Mouse (Mus musculus) ES-Bruce4 (cell line): Measurements from ENCODE around the gene Dao. TPM values are rescaled to one million over a fixed set of nuclear protein-coding genes. Genes with fewer than 3 reads are reported as not detected.

Experiments
- H3K27ac ChIP-seq: 2 replicates; pipeline ENCODE4 v1.5.1; 2012; ENCODE audit warnings: low read length, inconsistent platforms; ENCODE audit not compliant: insufficient read depth
- H3K27me3 ChIP-seq: 2 replicates; pipeline ENCODE4 v1.6.1; 2012; ENCODE audit warnings: mild to moderate bottlenecking, low read length, inconsistent platforms; ENCODE audit not compliant: control insufficient read depth, poor library complexity, insufficient read depth, severe bottlenecking
- H3K36me3 ChIP-seq: 2 replicates; pipeline ENCODE4 v1.6.1; 2012; ENCODE audit warnings: inconsistent platforms, mild to moderate bottlenecking, low read length, moderate library complexity; ENCODE audit not compliant: control insufficient read depth, poor library complexity, insufficient read depth, severe bottlenecking
- H3K4me1 ChIP-seq: one replicate; pipeline ENCODE4 v1.8.1; 2011; ENCODE audit warnings: low read length; ENCODE audit not compliant: control insufficient read depth, insufficient read depth
- H3K4me3 ChIP-seq: 2 replicates; pipeline ENCODE4 v1.5.1; 2011; ENCODE audit warnings: low read depth, mild to moderate bottlenecking, low read length
- H3K9ac ChIP-seq: 2 replicates; pipeline ENCODE4 v1.6.1; 2012; ENCODE audit warnings: low read depth, mild to moderate bottlenecking, inconsistent platforms; ENCODE audit not compliant: poor library complexity, severe bottlenecking
- H3K9me3 ChIP-seq: replicated peaks from 2 replicates; pipeline ENCODE4 v1.6.1; 2012; ENCODE audit warnings: mild to moderate bottlenecking, low read length, inconsistent platforms; ENCODE audit not compliant: control insufficient read depth, poor library complexity, insufficient read depth, severe bottlenecking
- CTCF ChIP-seq: IDR thresholded peaks from one replicate; pipeline ENCODE4 v1.8.1; 2011; ENCODE audit warnings: low read depth, low read length
- EP300 ChIP-seq: IDR thresholded peaks from 2 replicates; pipeline ENCODE4 v1.6.1; 2011; ENCODE audit warnings: low read depth, low read length; ENCODE audit not compliant: insufficient read depth
- POLR2A ChIP-seq: IDR thresholded peaks from one replicate; pipeline ENCODE4 v1.8.1; 2011; ENCODE audit warnings: low read length; ENCODE audit not compliant: insufficient read depth
- polyA plus RNA-seq: library from polyadenylated mRNA; stranded (reverse); fragments of >200 nt; gene quantifications from 2 replicates; pipeline ENCODE4 v1.2.4, GENCODE M21; 2011; ENCODE audit warnings: low read depth; ENCODE audit not compliant: missing spikeins, insufficient read depth, insufficient read length

Dao gene
- polyA plus RNA-seq, 1 experiment, result not detected

DNA sequence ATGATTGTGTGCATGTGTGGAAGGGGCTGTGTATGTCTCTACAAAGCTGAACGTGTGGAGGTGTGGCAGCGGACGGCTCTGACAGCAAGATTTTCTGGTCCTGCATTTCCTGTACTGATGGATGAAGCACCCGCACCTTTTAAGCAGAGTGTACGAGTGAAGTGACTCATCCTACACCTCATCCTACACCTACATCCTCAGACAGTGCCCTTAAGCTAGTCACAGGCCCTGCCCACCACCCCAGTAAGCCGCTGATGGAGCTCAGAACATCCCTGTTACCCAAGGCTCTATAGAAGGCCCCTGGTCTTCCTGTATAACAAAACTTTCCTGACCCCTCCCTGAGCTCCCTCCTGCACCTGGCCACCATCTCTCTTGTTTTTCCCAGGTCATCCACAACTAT, 20.9 kb downstream of the Dao start:
- no peaks in the 10 kb centered on the region for H3K9me3 ChIP-seq
- peak overlapping the region; percentile 19 for H3K4me3 ChIP-seq
- H3K36me3 ChIP-seq, result no peaks in the 10 kb centered on the region
- peaks cover 4% of the 10 kb centered on the region for H3K4me1 ChIP-seq
- H3K27me3 ChIP-seq, result no peaks in the 10 kb centered on the region
- no peak overlapping the region for H3K9ac ChIP-seq
- no peak overlapping the region for H3K27ac ChIP-seq
- TF ChIP-seq EP300, result no peak
- TF ChIP-seq CTCF, result no peak
- no peak for TF ChIP-seq POLR2A

DNA sequence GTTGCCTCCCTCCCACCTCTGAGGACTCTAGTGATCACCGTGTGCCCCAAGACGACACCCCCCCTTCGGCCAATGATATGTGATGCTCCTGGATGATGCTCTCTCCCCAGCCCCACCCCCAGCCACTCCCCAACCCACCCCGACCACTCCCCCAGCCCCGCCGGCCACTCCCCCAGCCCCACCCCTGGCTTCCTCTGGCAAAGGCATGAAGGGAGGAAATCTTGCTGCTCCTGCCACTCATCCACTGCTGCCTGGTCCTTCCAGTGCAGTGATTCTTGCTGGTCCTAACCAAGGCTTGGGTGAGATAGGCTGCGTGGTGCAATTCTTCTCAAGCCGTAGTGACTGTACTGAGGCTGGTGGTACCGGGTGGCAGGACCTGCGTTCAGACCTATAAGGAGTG, 21.4 kb downstream of the Dao start:
- Histone ChIP-seq H3K27ac (no peak overlapping the region), H3K9me3 (no peaks in the 10 kb centered on the region), H3K36me3 (no peaks in the 10 kb centered on the region), H3K4me1 (peaks cover 4% of the 10 kb centered on the region), H3K4me3 (peak overlapping the region; percentile 19), H3K9ac (no peak overlapping the region), H3K27me3 (no peaks in the 10 kb centered on the region)
- TF ChIP-seq POLR2A (no peak), EP300 (no peak), CTCF (no peak)

DNA sequence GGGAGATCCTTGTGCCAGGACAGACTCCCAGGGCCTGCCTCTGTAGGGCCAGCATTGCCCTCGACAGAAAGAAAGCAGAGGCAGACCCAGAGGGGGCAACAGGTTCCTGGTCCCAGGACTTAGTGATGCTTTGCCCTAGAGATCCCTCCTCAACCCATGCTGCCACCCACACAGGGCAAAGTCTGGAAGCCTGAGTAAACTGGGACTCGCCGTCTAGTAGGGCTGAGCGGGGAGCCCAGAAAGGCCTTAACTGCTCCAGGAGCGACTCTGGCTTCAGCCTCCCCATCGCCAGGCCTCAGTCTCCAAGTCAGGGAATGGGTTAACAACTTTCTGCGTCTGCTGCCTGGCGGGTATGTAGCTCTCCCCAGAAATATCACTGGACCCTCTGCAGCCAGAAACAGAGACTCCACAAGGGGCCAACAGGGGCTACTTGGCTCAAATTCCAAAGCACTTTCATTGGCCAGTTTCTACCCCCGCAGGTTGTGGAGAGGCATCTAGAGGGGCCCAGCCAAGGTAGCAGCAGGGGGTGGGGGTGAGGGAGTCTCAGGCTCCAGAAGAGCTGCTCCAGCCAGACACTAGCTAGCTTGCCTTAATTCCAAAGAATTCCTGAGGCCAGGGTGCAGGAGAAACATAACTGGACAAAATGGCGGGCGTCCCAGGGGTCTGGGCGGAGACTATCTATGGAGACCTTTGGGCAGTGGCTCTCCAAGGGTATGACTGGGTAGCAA, 23.9 kb downstream of the Dao start:
- TF ChIP-seq CTCF, result no peak
- TF ChIP-seq POLR2A, result no peak
- no peak for TF ChIP-seq EP300
- no peaks in the 10 kb centered on the region for H3K27me3 ChIP-seq
- H3K9me3 ChIP-seq, result no peaks in the 10 kb centered on the region
- peaks cover 7% of the 10 kb centered on the region for H3K4me1 ChIP-seq
- no peak overlapping the region for H3K27ac ChIP-seq
- H3K36me3 ChIP-seq, result no peaks in the 10 kb centered on the region
- no peak overlapping the region for H3K4me3 ChIP-seq
- H3K9ac ChIP-seq, result no peak overlapping the region

DNA sequence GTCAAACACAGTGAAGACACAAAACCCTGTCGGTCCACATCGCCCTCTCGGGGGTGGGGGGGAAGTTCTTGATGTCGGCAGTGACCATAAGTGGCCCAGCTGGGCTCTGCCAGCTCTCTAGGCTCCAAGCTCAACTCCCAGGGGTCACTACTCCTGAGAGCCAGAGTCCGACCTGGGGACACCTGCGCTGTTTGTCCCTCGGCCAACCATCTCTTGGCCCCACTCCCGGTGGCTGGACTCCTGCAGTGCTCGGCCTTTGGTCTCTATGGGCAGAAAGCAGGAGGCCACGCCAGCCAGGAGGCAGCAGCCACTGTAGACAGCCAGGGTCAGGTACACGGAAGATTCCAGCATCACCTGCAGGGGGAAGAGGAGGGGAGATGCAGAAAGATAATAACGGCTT, 24.6 kb downstream of the Dao start:
- Histone ChIP-seq H3K4me3 (no peak overlapping the region), H3K27me3 (no peaks in the 10 kb centered on the region), H3K4me1 (peaks cover 7% of the 10 kb centered on the region), H3K9ac (no peak overlapping the region), H3K27ac (no peak overlapping the region), H3K9me3 (no peaks in the 10 kb centered on the region), H3K36me3 (no peaks in the 10 kb centered on the region)
- no peak for TF ChIP-seq POLR2A
- no peak for TF ChIP-seq EP300
- no peak for TF ChIP-seq CTCF

DNA sequence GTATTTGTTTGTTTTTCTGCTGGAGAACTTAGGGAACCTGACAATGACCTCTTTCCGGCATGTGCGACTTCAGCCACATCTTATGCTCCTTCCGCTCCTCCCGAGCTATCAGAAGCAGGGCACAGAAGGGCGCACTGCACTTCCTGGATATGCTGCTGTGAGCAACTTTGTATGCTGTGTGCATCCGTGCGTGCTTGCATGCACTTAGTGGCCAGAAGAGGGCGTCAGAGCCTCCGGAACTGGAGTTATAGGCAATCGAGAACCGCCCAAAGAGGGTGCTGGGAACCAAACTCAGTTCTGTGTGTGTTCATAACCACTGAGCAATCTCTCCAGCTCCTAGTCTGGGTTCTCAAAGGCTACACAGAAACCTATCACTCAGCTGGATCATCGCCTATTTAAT, 27.1 kb downstream of the Dao start:
- Histone ChIP-seq H3K27me3 (no peaks in the 10 kb centered on the region), H3K27ac (no peak overlapping the region), H3K4me3 (no peak overlapping the region), H3K4me1 (peaks cover 3% of the 10 kb centered on the region), H3K9ac (no peak overlapping the region), H3K9me3 (no peaks in the 10 kb centered on the region), H3K36me3 (no peaks in the 10 kb centered on the region)
- peak; percentile 56 for TF ChIP-seq CTCF
- TF ChIP-seq POLR2A, result no peak

DNA sequence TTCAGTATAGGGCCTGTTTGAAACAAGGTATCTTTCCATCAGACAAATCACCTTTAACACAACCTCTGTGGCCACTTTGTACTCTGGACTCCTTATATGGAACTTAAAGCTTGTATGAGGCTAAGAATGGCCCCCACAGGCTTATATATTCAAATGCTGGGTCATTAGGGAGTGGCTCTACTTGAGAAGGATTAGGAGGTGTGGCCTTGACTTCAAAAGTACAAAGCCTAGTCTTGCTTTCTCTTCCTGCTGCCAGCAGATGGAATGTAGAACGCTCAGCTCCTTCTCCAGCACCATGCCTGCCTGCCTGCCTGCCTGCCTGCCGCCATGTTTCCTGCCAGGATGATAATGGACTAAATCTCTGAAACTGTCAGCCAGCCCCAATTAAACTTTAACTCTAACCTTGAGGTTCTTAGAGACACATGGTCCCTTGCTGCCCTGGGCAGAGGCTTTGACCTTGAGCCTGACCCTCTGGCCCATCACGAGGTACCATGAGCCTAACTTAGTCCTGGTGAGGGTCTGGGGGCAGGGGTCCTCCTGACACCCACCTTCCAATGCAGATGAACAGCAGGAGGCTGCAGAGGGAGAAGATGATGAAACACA, 28.8 kb downstream of the Dao start:
- Histone ChIP-seq H3K27ac (no peak overlapping the region), H3K9ac (no peak overlapping the region), H3K4me1 (peaks cover 3% of the 10 kb centered on the region), H3K4me3 (no peak overlapping the region), H3K9me3 (no peaks in the 10 kb centered on the region), H3K27me3 (no peaks in the 10 kb centered on the region), H3K36me3 (no peaks in the 10 kb centered on the region)
- no peak for TF ChIP-seq EP300
- TF ChIP-seq CTCF, result no peak
- TF ChIP-seq POLR2A, result no peak
